Mouse (Mus musculus) intestine, embryonic 14.5 days (tissue): Measurements from ENCODE around the gene Rpl35. TPM values are rescaled to one million over a fixed set of nuclear protein-coding genes. Genes with fewer than 3 reads are reported as not detected.

ENCODE experiments used
- ATAC-seq: fragments of 200-750 bp; cut with Nextera tagmentation; replicated peaks from 2 replicates; pipeline ENCODE4 v1.8.0; 2017; ENCODE audit warnings: low read depth, moderate number of reproducible peaks, moderate TSS enrichment, moderate library complexity; ENCODE audit not compliant: low FRiP score, low TSS enrichment
- DNase-seq: peaks from one replicate; pipeline ENCODE4 v3.0.0-alpha.2; 2018; ENCODE audit warnings: low spot score
- H3K27ac ChIP-seq: fragments of 300-500 bp; sonication (generic); 2 replicates; pipeline ENCODE4 v1.5.1; 2014; ENCODE audit warnings: low read depth, mild to moderate bottlenecking, control low read depth
- H3K27me3 ChIP-seq: fragments of 300-500 bp; sonication (generic); replicated peaks from 2 replicates; pipeline ENCODE4 v1.6.1; 2014; ENCODE audit warnings: low read length, control low read depth; ENCODE audit not compliant: control insufficient read depth, insufficient read depth
- H3K36me3 ChIP-seq: fragments of 300-500 bp; sonication (generic); 2 replicates; pipeline ENCODE4 v1.6.1; 2014; ENCODE audit warnings: low read length, control low read depth; ENCODE audit not compliant: control insufficient read depth, insufficient read depth
- H3K4me1 ChIP-seq: fragments of 300-500 bp; sonication (generic); replicated peaks from 2 replicates; pipeline ENCODE4 v1.6.1; 2014; ENCODE audit warnings: low read length, control low read depth, mixed read lengths; ENCODE audit not compliant: control insufficient read depth, insufficient read depth
- H3K4me2 ChIP-seq: fragments of 300-500 bp; sonication (generic); 2 replicates; pipeline ENCODE4 v1.6.1; 2014; ENCODE audit warnings: low read length
- H3K4me3 ChIP-seq: fragments of 300-500 bp; sonication (generic); 2 replicates; pipeline ENCODE4 v1.5.1; 2014; ENCODE audit warnings: low read depth, low read length, control low read depth, mixed read lengths
- H3K9ac ChIP-seq: fragments of 300-500 bp; sonication (generic); 2 replicates; pipeline ENCODE4 v1.6.1; 2014; ENCODE audit warnings: mild to moderate bottlenecking, low read length
- H3K9me3 ChIP-seq: fragments of 300-500 bp; sonication (generic); 2 replicates; pipeline ENCODE4 v1.6.1; 2016; ENCODE audit warnings: low read length, control low read depth; ENCODE audit not compliant: control insufficient read depth
- WGBS: fragments of 180-500 bp; shearing (Covaris S2); extraction: QIAGEN DNeasy Blood & Tissue Kit; methylation state at CpG from one replicate; pipeline ENCODE4 v1.1.7; 2014; 5-methylcytosine and 5-hydroxymethylcytosine counted together
- polyA plus RNA-seq: library from polyadenylated mRNA; unstranded; fragments of >200 nt; fragmentation: Nextera tagmentation; extraction: Ambion mirVana; gene quantifications from 2 replicates; pipeline ENCODE4 v1.2.1, GENCODE M21; 2014

The Rpl35 gene
- polyA plus RNA-seq, 1 experiment from 2014 or later: 1,154 TPM

DNA sequence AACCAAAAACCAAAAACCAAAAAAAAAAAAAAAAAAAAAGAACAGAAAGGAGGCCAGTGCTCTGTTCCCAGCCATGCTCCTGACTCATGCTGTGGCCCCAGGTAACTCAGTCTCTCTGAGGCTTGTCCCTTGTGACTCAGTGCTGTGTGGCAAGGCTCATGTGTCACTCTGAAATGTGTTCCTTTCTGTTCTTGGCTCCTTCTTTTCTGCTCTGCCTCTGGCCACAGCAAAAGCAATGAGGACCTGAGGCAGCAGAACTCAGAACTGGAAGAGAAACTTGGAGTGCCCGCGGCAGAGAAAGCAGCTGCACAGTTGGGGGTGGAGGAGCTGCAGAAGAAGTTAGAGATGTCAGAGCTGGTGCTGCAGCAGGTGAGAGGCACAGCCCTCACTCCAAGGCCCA, 31.3 kb downstream of the Rpl35 start:
- WGBS: 42% methylated on average over 2 of the region's 2 CpGs
- no peaks in the 10 kb centered on the region for H3K27me3 ChIP-seq

DNA sequence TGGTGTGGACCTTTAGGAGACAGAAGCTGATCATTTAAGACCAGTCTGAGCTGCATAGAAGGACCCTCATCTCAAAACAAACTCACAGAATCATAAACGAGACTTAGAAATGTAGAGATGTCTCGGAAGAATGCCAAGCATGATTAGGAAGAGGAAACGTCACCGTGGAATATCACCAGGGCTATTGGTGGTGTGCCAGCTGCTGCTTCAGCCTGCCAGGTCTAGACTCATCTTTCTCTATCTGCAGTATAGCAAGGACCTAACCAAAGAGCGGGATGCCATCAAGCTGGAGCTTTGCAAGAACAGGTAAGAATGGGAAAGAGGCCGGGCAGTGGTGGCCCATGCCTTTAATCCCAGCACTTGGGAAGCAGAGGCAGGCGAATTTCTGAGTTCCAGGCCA, 31.7 kb downstream of the Rpl35 start:
- ATAC-seq (no peak), DNase-seq (no peak)
- Histone ChIP-seq H3K27me3 (no peaks in the 10 kb centered on the region), H3K9ac (no peak overlapping the region), H3K4me1 (no peaks in the 10 kb centered on the region), H3K27ac (no peak overlapping the region), H3K9me3 (no peaks in the 10 kb centered on the region), H3K4me2 (no peak overlapping the region), H3K4me3 (no peak overlapping the region), H3K36me3 (no peaks in the 10 kb centered on the region)
- 75% methylated on average over 7 of the region's 7 CpGs for WGBS

More for the DNA sequence above, 31.3 kb downstream of the Rpl35 start:
- Histone ChIP-seq H3K36me3 (no peaks in the 10 kb centered on the region), H3K4me2 (no peak overlapping the region), H3K4me1 (no peaks in the 10 kb centered on the region), H3K9ac (no peak overlapping the region), H3K9me3 (no peaks in the 10 kb centered on the region), H3K4me3 (no peak overlapping the region), H3K27ac (no peak overlapping the region)
- ATAC-seq (no peak), DNase-seq (no peak)

DNA sequence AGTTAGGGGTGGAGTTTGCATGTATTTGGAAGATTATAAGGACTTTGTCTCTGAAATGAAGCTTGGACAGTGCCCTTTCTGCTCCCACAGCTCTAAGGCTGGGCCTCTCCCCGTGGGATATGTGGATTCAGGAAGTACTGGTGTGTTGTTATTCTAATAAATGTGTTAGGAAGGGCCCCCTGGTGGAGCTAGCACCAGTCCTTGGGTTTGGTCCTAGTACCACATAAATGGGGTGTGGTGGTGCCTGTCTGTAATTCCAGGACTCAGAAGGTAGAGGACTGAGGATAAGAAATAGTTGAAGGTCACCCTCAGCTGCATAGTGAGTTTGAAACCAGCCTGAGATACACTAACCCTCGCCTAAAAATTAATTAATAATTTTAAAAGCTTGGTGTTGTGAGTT, 32.2 kb downstream of the Rpl35 start:
- WGBS: 40% methylated on average over 2 of the region's 2 CpGs
- no peak for ATAC-seq

DNA sequence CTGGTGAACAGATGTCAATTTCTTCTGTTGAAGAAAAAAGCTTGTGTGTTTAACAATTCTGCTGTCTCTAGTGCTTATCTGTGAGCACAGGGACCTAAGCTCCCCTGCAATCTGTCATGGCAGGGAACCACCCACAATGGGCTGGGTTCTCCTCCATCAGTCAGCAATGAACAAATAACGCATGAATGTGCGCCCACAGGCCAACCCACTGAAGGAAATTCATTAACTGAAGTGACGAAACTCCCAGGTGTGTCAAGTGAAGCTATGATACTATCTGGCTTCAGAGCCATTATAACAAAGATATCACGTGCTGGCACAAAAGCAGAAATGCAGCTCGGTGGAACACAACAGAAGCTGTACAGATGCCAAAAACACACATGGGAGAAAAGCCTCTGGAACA, 35.4 kb downstream of the Rpl35 start:
- 73% methylated on average over 5 of the region's 5 CpGs for WGBS
- Histone ChIP-seq H3K36me3 (no peaks in the 10 kb centered on the region), H3K9ac (no peak overlapping the region), H3K27me3 (no peaks in the 10 kb centered on the region), H3K4me3 (no peak overlapping the region), H3K9me3 (no peaks in the 10 kb centered on the region), H3K27ac (no peak overlapping the region), H3K4me1 (no peaks in the 10 kb centered on the region), H3K4me2 (no peak overlapping the region)
- DNase-seq (no peak), ATAC-seq (no peak)

More for the DNA sequence above, 32.2 kb downstream of the Rpl35 start:
- H3K36me3 ChIP-seq: no peaks in the 10 kb centered on the region
- H3K9ac ChIP-seq: no peak overlapping the region
- no peak for DNase-seq
- H3K4me2 ChIP-seq: no peak overlapping the region
- no peaks in the 10 kb centered on the region for H3K9me3 ChIP-seq
- H3K27ac ChIP-seq: no peak overlapping the region
- no peaks in the 10 kb centered on the region for H3K27me3 ChIP-seq
- no peaks in the 10 kb centered on the region for H3K4me1 ChIP-seq
- no peak overlapping the region for H3K4me3 ChIP-seq

DNA sequence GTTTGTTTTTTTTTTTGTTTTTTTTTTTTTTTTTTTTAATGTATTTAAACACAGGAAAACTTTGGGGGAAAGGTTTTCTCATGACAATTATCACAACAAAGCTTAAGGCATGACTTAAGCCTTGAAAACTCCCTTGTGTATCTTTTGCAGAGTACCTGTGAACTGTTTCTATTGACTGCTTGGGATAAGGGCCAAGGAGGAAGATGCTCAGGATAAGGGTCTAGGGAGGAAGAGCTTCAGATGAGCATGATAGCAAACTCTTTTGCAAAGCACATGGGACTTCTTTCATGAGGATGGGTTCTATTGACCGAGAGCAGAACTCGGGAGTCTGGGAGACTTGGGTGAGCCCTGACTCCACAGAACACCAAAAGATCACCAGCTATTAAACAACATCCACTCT, 35.8 kb downstream of the Rpl35 start:
- Histone ChIP-seq H3K9ac (no peak overlapping the region), H3K27ac (no peak overlapping the region), H3K4me3 (no peak overlapping the region), H3K36me3 (no peaks in the 10 kb centered on the region), H3K4me1 (no peaks in the 10 kb centered on the region), H3K27me3 (no peaks in the 10 kb centered on the region), H3K9me3 (no peaks in the 10 kb centered on the region), H3K4me2 (no peak overlapping the region)
- ATAC-seq (no peak), DNase-seq (no peak)
- WGBS: 91% methylated on average over 2 of the region's 2 CpGs

DNA sequence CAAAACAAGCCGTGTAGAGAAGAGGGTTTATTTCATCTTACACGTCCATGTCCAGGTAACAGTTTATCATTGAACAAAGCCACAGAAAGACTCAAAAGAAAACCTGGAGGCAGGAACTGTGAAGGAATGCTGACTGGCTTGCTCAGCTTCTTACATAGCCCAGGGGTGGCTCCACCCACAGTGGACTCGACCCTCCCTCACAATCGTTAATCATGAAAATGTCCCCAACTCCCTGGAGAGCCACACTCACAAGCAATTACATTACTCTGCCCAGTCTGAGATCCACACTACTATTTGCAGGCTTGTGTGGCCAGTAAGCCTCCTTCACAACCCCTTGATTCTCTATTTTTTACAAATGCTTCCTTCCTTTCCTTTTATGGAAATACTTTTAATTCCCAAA, 41.2 kb downstream of the Rpl35 start:
- Histone ChIP-seq H3K9ac (no peak overlapping the region), H3K4me1 (no peaks in the 10 kb centered on the region), H3K27ac (no peak overlapping the region), H3K27me3 (no peaks in the 10 kb centered on the region), H3K4me2 (no peak overlapping the region), H3K4me3 (no peak overlapping the region), H3K9me3 (no peaks in the 10 kb centered on the region), H3K36me3 (no peaks in the 10 kb centered on the region)
- 16% methylated on average over 4 of the region's 4 CpGs for WGBS
- ATAC-seq (no peak), DNase-seq (no peak)

DNA sequence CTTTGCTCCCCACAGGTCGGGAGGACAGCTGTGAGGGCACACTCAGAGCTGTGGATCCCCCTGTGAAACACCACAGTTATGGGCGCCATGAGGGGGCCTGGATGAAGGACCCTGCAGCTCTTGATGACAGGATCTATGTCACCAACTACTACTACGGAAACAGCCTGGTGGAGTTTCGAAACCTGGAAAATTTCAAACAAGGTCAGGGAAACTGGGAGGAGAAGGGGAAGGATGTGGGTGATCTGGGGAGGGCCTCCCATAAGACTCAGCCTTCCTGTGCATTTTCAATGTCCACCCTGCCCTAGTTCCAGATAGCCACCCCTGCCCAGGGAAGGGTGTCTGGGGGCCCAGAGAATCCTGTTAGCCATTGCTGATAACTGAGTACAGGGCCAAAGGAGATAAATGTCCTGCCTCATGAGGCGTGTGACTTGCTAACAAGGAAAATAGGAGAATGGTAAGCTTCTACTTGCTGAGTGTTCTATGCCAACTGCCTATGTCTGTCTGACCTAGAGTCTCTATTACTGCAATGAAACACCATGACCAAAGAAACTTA, 47.7 kb downstream of the Rpl35 start:
- no peaks in the 10 kb centered on the region for H3K27me3 ChIP-seq
- ATAC-seq: no peak
- 79% methylated on average over 5 of the region's 5 CpGs for WGBS
- no peak overlapping the region for H3K9ac ChIP-seq
- H3K36me3 ChIP-seq: no peaks in the 10 kb centered on the region
- no peak for DNase-seq
- H3K9me3 ChIP-seq: no peaks in the 10 kb centered on the region
- H3K27ac ChIP-seq: no peak overlapping the region
- no peak overlapping the region for H3K4me2 ChIP-seq
- H3K4me1 ChIP-seq: no peaks in the 10 kb centered on the region
- no peak overlapping the region for H3K4me3 ChIP-seq

DNA sequence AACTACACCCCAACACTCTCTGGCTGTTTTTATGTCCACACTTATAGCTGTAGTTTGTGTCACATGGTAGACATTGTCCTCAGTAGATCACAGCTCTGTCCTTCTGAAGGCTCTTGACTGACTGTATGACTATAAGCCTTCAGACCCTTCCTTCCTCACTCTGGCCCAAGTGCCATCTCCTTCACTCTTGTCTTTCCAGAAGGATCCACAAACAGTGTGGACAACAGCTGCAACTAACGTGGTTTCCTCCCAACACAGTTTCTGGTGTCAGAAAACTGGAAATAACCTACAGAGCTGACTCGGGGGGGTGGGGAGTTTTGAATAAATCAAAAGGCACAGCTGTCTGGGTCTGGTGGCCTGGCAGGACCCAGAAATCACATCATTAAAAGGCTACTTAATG, 49.4 kb downstream of the Rpl35 start:
- Histone ChIP-seq H3K4me1 (no peaks in the 10 kb centered on the region), H3K27ac (no peak overlapping the region), H3K9ac (no peak overlapping the region), H3K36me3 (no peaks in the 10 kb centered on the region), H3K9me3 (no peaks in the 10 kb centered on the region), H3K4me3 (no peak overlapping the region), H3K27me3 (no peaks in the 10 kb centered on the region), H3K4me2 (no peak overlapping the region)
- 51% methylated on average over 2 of the region's 2 CpGs for WGBS
- ATAC-seq (no peak), DNase-seq (no peak)

DNA sequence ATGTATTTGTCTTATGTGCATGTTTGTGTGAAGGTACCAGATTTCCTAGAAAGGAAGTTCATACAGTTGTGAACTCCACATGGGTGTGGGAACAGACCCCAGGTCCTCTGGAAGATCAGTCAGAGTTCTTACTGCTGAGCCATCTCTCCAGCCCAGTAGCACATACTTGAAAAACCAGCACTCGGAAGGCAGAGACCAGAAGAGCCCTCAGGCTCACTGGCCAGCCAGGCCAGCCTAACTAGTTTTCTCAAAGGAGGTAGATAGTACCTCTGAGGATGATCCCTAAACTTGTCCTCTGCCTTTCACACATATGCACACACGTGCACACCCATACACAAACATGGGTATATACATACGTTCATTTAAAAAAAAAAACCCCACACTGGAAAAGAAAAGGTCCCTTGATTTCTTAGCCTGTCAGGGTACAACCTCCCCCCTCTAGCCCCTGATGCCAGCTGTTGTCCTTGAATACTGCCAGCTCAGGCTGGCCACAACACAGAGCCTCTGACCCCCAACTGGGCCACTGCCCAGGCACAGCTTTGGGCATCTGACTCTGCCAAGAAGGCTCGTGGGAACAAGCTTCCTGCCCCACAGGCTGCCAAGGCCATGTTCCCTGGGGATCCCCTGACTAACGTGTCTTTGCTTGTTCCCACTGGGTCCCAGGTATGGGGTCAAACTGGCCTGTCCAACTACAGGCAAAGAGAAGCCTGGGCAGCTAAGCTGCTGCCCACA, 52.1 kb downstream of the Rpl35 start:
- Histone ChIP-seq H3K9me3 (no peaks in the 10 kb centered on the region), H3K36me3 (no peaks in the 10 kb centered on the region), H3K4me2 (no peak overlapping the region), H3K4me3 (no peak overlapping the region), H3K27ac (no peak overlapping the region), H3K27me3 (no peaks in the 10 kb centered on the region), H3K4me1 (no peaks in the 10 kb centered on the region), H3K9ac (no peak overlapping the region)
- ATAC-seq: no peak
- WGBS: 85% methylated on average over 5 of the region's 5 CpGs
- no peak for DNase-seq
